Mouse (Mus musculus) intestine, postnatal 0 days (tissue): ENCODE data around the gene S100a6. TPM values are rescaled to one million over a fixed set of nuclear protein-coding genes. Genes with fewer than 3 reads are reported as not detected.
A peak's percentile ranks its signal among the peaks of the same experiment; 100 is the strongest.

ENCODE experiments used
- ATAC-seq: fragments of 200-750 bp; cut with Nextera tagmentation; 2 replicates; pipeline ENCODE4 v1.8.0; 2017; ENCODE audit warnings: mild to moderate bottlenecking, moderate TSS enrichment, moderate library complexity
- H3K27ac ChIP-seq: fragments of 300-500 bp; sonication (generic); 2 replicates; pipeline ENCODE4 v1.5.1; 2014; ENCODE audit warnings: mild to moderate bottlenecking, low read depth, low read length, moderate library complexity
- H3K27me3 ChIP-seq: fragments of 300-500 bp; sonication (generic); replicated peaks from 2 replicates; pipeline ENCODE4 v1.6.1; 2014; ENCODE audit warnings: low read length, mixed read lengths; ENCODE audit not compliant: control insufficient read depth, insufficient read depth
- H3K36me3 ChIP-seq: fragments of 300-500 bp; sonication (generic); 2 replicates; pipeline ENCODE4 v1.6.1; 2014; ENCODE audit warnings: mild to moderate bottlenecking, moderate library complexity; ENCODE audit not compliant: control insufficient read depth, insufficient read depth
- H3K4me1 ChIP-seq: fragments of 300-500 bp; sonication (generic); replicated peaks from 2 replicates; pipeline ENCODE4 v1.6.1; 2014; ENCODE audit warnings: antibody characterized with exemption, low read length, mixed read lengths; ENCODE audit not compliant: control insufficient read depth, insufficient read depth
- H3K4me2 ChIP-seq: fragments of 300-500 bp; sonication (generic); replicated peaks from 2 replicates; pipeline ENCODE4 v1.6.1; 2014; ENCODE audit warnings: low read depth, mild to moderate bottlenecking, moderate library complexity
- H3K4me3 ChIP-seq: fragments of 300-500 bp; sonication (generic); 2 replicates; pipeline ENCODE4 v1.5.1; 2014; ENCODE audit warnings: low read depth, low read length
- H3K9ac ChIP-seq: fragments of 300-500 bp; sonication (generic); 2 replicates; pipeline ENCODE4 v1.6.1; 2014; ENCODE audit warnings: mild to moderate bottlenecking, low read depth, low read length
- H3K9me3 ChIP-seq: fragments of 300-500 bp; sonication (generic); 2 replicates; pipeline ENCODE4 v1.6.1; 2016; ENCODE audit warnings: mixed run types; ENCODE audit not compliant: control insufficient read depth
- CTCF ChIP-seq: sonication (generic); IDR thresholded peaks from 2 replicates; pipeline ENCODE4 v1.5.1; 2016; ENCODE audit warnings: low read depth, mild to moderate bottlenecking, control low read depth, antibody characterized with exemption, moderate library complexity
- WGBS: fragments of 180-500 bp; shearing (Covaris S2); extraction: QIAGEN DNeasy Blood & Tissue Kit; methylation state at CpG from one replicate; pipeline ENCODE4 v1.1.7; 2014; 5-methylcytosine and 5-hydroxymethylcytosine counted together
- polyA plus RNA-seq: library from polyadenylated mRNA; unstranded; fragments of >200 nt; fragmentation: Nextera tagmentation; extraction: Ambion mirVana; gene quantifications from 2 replicates; pipeline ENCODE4 v1.2.1, GENCODE M21; 2015

The S100a6 gene
- polyA plus RNA-seq, 1 experiment from 2014 or later = 424 TPM

DNA sequence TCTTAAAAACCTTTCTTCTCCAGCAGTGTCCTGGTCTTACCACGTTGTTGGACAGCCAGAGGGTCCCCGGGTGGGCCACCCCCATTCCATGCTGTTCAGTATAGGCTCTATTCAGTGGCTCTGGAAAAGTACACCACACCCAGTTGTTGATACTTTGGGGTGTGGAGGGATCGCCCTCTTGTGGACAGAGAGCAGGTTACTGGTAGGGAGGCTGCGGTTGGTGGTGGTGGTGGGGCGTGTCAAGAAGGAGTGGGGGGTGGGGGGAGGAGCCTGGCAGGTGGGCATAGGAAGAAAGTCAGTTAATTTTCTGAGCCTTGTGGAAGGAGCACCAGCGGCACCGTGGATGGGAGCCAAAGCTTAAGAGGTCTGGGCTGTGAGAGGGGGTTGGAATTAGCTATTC is 2.7 kb downstream of the S100a6 start:
- H3K27me3 ChIP-seq = no peaks in the 10 kb centered on the region
- peak; percentile 72 for ATAC-seq
- peak overlapping the region; percentile 52 for H3K4me2 ChIP-seq
- no peak overlapping the region for H3K9ac ChIP-seq
- no peaks in the 10 kb centered on the region for H3K36me3 ChIP-seq
- TF ChIP-seq CTCF = peak; percentile 92
- no peak overlapping the region for H3K4me3 ChIP-seq
- peak overlapping the region; percentile 57; the same call in 1 of the 2 replicates for H3K27ac ChIP-seq
- 4% methylated on average over 7 of the region's 7 CpGs for WGBS
- H3K9me3 ChIP-seq = no peaks in the 10 kb centered on the region
- peaks cover 4% of the 10 kb centered on the region; the same call in 1 of the 2 replicates for H3K4me1 ChIP-seq

DNA sequence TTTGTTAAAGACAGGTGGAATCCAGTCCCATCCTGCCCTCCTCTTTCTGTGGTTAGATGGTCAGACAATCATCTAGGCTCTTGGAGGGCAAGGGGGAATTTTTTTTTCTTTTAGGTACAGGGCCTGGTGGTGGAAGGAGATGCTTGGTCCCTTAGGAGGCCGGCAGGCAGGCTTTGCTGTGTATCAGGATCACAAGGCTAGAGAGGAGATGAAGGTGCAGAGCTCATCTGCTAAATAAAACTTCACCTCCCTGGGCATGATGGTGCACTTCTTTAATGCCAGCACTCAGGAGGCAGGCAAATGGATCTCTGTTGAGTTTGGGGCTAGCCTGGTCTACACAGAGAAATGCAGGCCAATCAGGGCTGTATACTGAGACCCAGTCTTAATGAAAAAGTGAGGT is 3.2 kb downstream of the S100a6 start:
- Histone ChIP-seq H3K27ac (no peak overlapping the region), H3K9ac (no peak overlapping the region), H3K4me2 (peak overlapping the region; percentile 52), H3K27me3 (no peaks in the 10 kb centered on the region), H3K36me3 (no peaks in the 10 kb centered on the region), H3K9me3 (no peaks in the 10 kb centered on the region), H3K4me1 (peaks cover 4% of the 10 kb centered on the region; the same call in 1 of the 2 replicates), H3K4me3 (no peak overlapping the region)
- no peak for TF ChIP-seq CTCF
- ATAC-seq = no peak
- 74% methylated on average over 1 of the region's 1 CpGs for WGBS

DNA sequence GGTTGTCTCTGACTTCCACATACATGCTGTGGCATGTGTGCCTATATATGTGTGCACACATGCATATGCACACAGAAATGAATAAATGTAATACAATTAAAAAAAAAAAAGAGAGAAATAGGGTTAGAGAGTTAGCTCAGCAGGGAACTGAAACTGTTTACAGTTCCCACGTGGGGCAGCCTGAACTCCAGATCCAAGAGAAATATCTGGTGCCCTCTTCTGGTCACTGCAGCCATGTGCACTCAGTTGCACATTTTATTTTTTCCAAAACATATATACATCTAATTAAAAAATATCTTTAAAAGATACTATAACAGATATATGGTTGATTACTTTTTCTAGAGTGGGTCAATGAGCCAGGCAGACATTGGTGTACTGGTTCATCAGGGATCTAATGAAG is 4.9 kb downstream of the S100a6 start:
- no peak for ATAC-seq
- Histone ChIP-seq H3K9ac (no peak overlapping the region), H3K4me3 (no peak overlapping the region), H3K27me3 (no peaks in the 10 kb centered on the region), H3K4me2 (no peak overlapping the region), H3K9me3 (no peaks in the 10 kb centered on the region), H3K27ac (no peak overlapping the region), H3K36me3 (no peaks in the 10 kb centered on the region), H3K4me1 (peaks cover 4% of the 10 kb centered on the region; the same call in 1 of the 2 replicates)
- TF ChIP-seq CTCF = peak; percentile 57
- WGBS = 13% methylated on average over 1 of the region's 1 CpGs

DNA sequence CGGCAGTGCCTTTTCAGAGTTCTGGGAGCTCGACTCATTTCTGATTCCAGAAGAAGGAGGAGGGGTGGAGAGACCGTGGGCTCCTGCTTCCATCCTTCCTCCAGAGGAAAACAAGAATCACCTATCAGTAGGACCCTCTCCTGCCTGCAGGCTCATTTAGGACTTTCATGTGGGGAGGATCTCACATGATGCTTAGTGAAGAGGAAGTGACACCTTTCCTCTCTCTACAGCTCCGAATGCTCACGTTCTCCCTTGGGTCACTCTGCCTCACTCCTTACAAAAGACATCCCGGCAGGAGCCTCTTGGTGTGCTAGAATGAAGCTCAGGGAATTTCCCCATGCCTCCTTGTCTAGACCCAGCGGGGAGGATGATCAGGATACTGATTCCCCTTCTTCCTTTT is 8.9 kb downstream of the S100a6 start:
- no peak for TF ChIP-seq CTCF
- H3K27ac ChIP-seq = no peak overlapping the region
- no peaks in the 10 kb centered on the region for H3K9me3 ChIP-seq
- H3K9ac ChIP-seq = no peak overlapping the region
- H3K4me1 ChIP-seq = peaks cover 5% of the 10 kb centered on the region
- ATAC-seq = no peak
- H3K36me3 ChIP-seq = no peaks in the 10 kb centered on the region
- H3K4me3 ChIP-seq = no peak overlapping the region
- no peaks in the 10 kb centered on the region for H3K27me3 ChIP-seq
- WGBS = 50% methylated on average over 7 of the region's 7 CpGs
- H3K4me2 ChIP-seq = no peak overlapping the region

DNA sequence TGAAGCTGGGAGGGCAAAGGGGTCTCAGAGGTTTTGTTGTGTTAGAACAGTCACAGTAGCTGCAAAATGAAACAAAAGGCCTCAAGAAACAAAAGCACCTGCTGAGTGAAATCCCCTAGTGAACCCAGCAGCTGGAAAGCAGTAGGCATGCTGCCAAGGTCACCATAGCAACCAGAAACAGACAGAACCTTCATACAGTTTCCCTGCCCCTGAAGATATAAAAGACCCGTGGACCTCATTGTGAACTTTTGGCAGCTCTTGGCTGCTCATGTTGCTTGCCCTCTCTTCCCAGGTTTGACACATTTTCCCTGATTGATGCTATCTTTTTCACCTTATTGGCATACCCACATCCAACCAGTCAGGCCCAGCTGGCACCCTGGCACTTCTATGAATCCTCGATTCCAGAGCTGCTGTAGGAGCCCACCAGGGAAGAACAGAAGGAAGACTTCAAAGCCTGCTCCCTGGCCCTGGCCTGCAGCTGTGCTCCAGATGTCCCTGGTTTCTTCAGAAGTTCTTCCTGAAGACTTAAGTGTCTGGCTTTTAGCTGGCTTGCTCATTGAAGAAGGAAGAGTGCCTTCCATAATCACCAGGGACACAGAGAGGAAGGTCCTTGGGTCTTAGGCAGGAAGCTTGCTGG is 10.9 kb downstream of the S100a6 start:
- no peaks in the 10 kb centered on the region for H3K27me3 ChIP-seq
- no peaks in the 10 kb centered on the region for H3K9me3 ChIP-seq
- no peak for TF ChIP-seq CTCF
- H3K36me3 ChIP-seq = no peaks in the 10 kb centered on the region
- peaks cover 5% of the 10 kb centered on the region for H3K4me1 ChIP-seq
- no peak overlapping the region for H3K4me2 ChIP-seq
- H3K4me3 ChIP-seq = no peak overlapping the region
- H3K9ac ChIP-seq = no peak overlapping the region
- ATAC-seq = peak; percentile 34; the same call in 1 of the 2 replicates
- no peak overlapping the region for H3K27ac ChIP-seq
- WGBS = 19% methylated on average over 2 of the region's 2 CpGs

DNA sequence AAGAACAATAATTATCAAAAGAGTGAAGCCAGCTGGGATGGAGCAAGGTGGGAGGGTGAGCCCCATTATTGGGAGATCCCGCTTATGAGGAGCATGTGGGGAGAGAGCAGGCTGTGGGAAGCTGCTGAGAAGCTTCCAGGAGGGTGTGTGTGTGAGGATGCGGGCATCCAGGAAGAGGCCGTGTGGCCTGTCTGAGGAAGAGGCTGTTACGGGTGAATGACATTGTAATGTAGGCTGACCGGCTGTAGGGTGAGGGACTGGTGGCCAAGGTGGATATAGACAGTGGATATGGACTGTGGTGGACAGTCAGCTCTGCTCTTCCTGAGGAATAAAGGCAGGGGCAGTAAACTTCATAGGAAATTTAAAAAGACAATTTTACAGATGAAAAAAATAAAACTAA is 12.8 kb downstream of the S100a6 start:
- no peak overlapping the region for H3K4me3 ChIP-seq
- no peak for TF ChIP-seq CTCF
- no peaks in the 10 kb centered on the region for H3K27me3 ChIP-seq
- H3K9me3 ChIP-seq = no peaks in the 10 kb centered on the region
- no peaks in the 10 kb centered on the region for H3K36me3 ChIP-seq
- ATAC-seq = no peak
- no peak overlapping the region for H3K9ac ChIP-seq
- no peak overlapping the region for H3K4me2 ChIP-seq
- H3K4me1 ChIP-seq = peaks cover 5% of the 10 kb centered on the region
- 54% methylated on average over 5 of the region's 5 CpGs for WGBS
- peak overlapping the region; percentile 46; the same call in 1 of the 2 replicates for H3K27ac ChIP-seq
